Mouse (Mus musculus) forebrain, embryonic 16.5 days (tissue): ENCODE data around the gene Ccdc77. TPM values are rescaled to one million over a fixed set of nuclear protein-coding genes. Genes with fewer than 3 reads are reported as not detected.

Experiments
- ATAC-seq: fragments of 200-750 bp; cut with Nextera tagmentation; 2 replicates; pipeline ENCODE4 v1.8.0; 2017; ENCODE audit warnings: mild to moderate bottlenecking, moderate library complexity
- H3K27ac ChIP-seq: fragments of 300-500 bp; sonication (generic); 2 replicates; pipeline ENCODE4 v1.5.1; 2014; ENCODE audit warnings: low read length, control low read depth
- H3K27me3 ChIP-seq: fragments of 300-500 bp; sonication (generic); replicated peaks from 2 replicates; pipeline ENCODE4 v1.6.1; 2014; ENCODE audit warnings: low read length; ENCODE audit not compliant: control insufficient read depth, insufficient read depth
- H3K36me3 ChIP-seq: fragments of 300-500 bp; sonication (generic); 2 replicates; pipeline ENCODE4 v1.6.1; 2014; ENCODE audit not compliant: control insufficient read depth, insufficient read depth
- H3K4me1 ChIP-seq: fragments of 300-500 bp; sonication (generic); replicated peaks from 2 replicates; pipeline ENCODE4 v1.6.1; 2014; ENCODE audit warnings: low read length; ENCODE audit not compliant: control insufficient read depth, insufficient read depth
- H3K4me2 ChIP-seq: fragments of 300-500 bp; sonication (generic); 2 replicates; pipeline ENCODE4 v1.6.1; 2014; ENCODE audit warnings: mild to moderate bottlenecking, low read length, control low read depth
- H3K4me3 ChIP-seq: fragments of 300-500 bp; sonication (generic); replicated peaks from 2 replicates; pipeline ENCODE4 v1.5.1; 2014; ENCODE audit warnings: mild to moderate bottlenecking, low read length, control low read depth
- H3K9ac ChIP-seq: fragments of 300-500 bp; sonication (generic); replicated peaks from 2 replicates; pipeline ENCODE4 v1.6.1; 2014; ENCODE audit warnings: low read depth, low read length, control low read depth
- H3K9me3 ChIP-seq: fragments of 300-500 bp; sonication (generic); 2 replicates; pipeline ENCODE4 v1.6.1; 2016; ENCODE audit warnings: low read length; ENCODE audit not compliant: control insufficient read depth
- WGBS: fragments of 180-500 bp; shearing (Covaris S2); extraction: QIAGEN DNeasy Blood & Tissue Kit; methylation state at CpG from one replicate; pipeline ENCODE4 v1.1.7; 2014; 5-methylcytosine and 5-hydroxymethylcytosine counted together
- polyA plus RNA-seq: library from polyadenylated mRNA; unstranded; fragments of >200 nt; fragmentation: Nextera tagmentation; extraction: Ambion mirVana; gene quantifications from 2 replicates; pipeline ENCODE4 v1.2.1, GENCODE M21; 2015

Gene Ccdc77
- 13.3 and 13.7 TPM in 2 replicates for polyA plus RNA-seq

DNA sequence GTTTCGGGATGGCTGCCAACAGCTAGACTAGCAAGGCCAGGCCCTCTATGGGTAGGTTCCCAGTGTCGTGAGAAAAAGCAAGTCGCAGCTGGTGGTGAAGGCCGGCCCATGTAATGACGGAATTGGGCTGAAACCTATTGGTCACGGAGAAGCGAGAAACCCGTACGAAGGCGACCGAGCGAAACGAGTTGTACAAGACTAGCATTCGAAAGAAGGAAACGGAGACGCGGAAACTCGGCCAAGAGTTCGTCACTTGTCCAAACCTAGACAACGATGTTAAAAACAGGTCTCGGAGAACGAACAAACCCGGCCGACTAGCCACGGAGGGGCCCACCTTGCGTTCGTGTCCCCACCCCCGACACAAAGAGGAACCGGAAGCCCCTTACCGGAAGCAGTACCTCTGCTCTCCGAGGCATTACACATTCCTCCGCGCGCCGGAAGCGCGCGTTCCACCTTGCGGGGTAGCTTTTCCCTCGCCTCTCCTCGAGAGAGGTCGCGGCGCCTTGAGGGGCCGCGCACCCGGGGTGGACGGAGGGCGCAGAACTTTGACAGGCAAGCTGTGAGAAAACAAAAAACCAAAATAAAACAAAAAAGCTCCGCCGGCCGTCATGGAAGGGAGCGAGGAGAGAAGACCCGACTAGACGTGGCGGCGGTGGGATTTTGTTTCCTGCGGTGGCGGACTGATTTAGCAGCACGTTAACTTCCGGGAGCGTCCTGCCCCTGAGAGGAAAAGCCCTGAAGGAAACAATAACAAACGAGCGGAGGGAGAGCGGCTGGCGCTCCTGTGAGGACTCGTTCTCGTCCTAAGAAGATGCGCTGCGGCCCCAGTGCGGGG, at the start of gene Ccdc77, which contains the start of gene Kdm5a:
Gene Ccdc77 (minus strand): TSS at position 687 of the 835 bp plus-strand sequence.
Gene Kdm5a (plus strand): TSS at position 437 of the 835 bp plus-strand sequence.
- WGBS: under 1% methylated on average over 71 of the region's 71 CpGs
- peak within 1 kb of the TSS; percentile 94 for H3K4me2 ChIP-seq
- ATAC-seq: peak; percentile 98

DNA sequence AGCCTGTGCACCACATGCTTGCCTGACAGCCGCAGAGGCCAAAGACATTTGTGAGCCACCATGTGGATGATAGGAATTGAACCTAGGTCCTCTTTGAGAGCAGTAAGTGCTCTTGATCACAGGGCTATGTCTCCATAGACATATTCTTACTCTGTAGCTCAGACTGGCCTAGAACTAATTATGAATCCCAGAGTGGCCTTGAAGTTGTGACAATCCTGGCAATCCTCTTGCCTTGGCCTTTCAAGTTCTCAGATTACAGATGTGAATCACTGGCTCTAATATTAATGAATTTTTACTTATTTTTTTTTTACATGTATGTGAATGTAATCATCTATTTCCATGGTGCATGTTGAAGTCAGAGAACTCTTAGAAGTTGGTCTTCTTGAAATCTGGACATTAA, 39.8 kb upstream of the Ccdc77 start:
- no peak overlapping the region for H3K4me2 ChIP-seq
- H3K27me3 ChIP-seq: no peaks in the 10 kb centered on the region
- H3K9me3 ChIP-seq: no peaks in the 10 kb centered on the region
- no peaks in the 10 kb centered on the region for H3K4me1 ChIP-seq
- no peak overlapping the region for H3K27ac ChIP-seq
- H3K4me3 ChIP-seq: no peak overlapping the region
- 100% methylated on average over 1 of the region's 1 CpGs for WGBS
- H3K9ac ChIP-seq: no peak overlapping the region
- ATAC-seq: no peak
- H3K36me3 ChIP-seq: peaks cover 31% of the 10 kb centered on the region

More for the DNA sequence above, at the start of gene Ccdc77, which contains the start of gene Kdm5a:
- H3K36me3 ChIP-seq: peaks cover 10% of the 10 kb centered on the region
- H3K9ac ChIP-seq: peak within 1 kb of the TSS; percentile 90
- H3K27ac ChIP-seq: peak within 1 kb of the TSS; percentile 94
- H3K9me3 ChIP-seq: no peaks in the 10 kb centered on the region
- peak within 1 kb of the TSS; percentile 95 for H3K4me3 ChIP-seq
- H3K27me3 ChIP-seq: no peaks in the 10 kb centered on the region
- peaks cover 14% of the 10 kb centered on the region for H3K4me1 ChIP-seq

DNA sequence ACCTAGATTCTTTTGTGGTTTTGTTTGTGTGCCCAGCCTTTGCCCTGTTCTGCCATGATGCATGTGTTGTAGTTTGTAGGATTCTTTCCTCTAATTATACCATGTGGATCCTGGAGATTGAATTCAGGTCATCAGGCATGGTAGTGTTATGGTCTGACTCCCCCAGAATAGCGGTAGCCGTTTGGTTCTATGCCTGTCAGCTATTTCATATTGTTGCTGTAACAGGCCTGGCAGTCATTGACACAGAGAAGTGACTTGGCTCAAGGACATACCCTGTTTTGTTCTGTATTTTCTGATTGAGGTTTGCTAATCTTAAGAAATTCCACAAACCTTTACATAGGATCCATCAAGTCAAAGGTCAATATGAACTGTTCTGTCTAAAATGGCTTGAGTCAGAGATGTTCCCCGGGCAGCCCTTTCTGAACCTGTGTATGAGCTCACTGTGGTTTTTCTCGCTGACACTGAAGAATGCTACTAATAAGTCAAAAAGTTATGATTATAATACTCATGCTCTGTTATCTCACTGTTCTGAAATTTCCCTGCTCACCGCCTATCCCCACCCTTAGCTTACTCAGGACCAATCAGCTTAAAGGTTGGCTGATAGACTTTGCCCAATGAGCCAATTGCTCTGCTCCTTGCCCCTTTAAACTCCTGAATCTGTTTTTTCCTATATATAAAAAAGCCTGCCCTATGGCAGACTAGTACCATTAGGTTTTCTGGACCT, 31.6 kb upstream of the Ccdc77 start:
- H3K27me3 ChIP-seq: no peaks in the 10 kb centered on the region
- H3K36me3 ChIP-seq: peaks cover 29% of the 10 kb centered on the region
- no peak overlapping the region for H3K27ac ChIP-seq
- H3K9me3 ChIP-seq: no peaks in the 10 kb centered on the region
- 98% methylated on average over 5 of the region's 5 CpGs for WGBS
- no peak overlapping the region for H3K4me2 ChIP-seq
- no peak overlapping the region for H3K9ac ChIP-seq
- H3K4me3 ChIP-seq: no peak overlapping the region
- ATAC-seq: no peak
- H3K4me1 ChIP-seq: no peaks in the 10 kb centered on the region

DNA sequence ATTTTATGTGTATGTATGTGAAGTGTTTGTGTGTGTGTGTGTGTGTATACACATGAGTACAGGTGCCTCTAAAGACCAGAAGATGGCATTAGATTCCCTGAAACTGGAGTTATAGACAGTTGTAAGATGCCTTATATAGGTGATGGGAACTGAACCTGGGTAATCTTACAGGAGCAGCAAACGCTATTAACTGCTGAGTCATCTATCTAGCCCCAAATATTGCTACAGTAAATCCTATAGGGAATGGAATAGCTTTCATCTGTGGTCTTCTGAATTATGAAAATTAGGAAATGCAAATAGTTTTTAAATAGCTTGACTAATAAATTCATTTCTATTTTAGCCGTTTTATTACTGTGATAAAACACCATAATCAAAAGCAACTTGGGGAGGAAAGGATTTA, 28.6 kb upstream of the Ccdc77 start:
- ATAC-seq: no peak
- H3K9ac ChIP-seq: no peak overlapping the region
- H3K27ac ChIP-seq: no peak overlapping the region
- H3K9me3 ChIP-seq: no peaks in the 10 kb centered on the region
- H3K27me3 ChIP-seq: no peaks in the 10 kb centered on the region
- H3K36me3 ChIP-seq: peaks cover 30% of the 10 kb centered on the region
- no peak overlapping the region for H3K4me3 ChIP-seq
- 88% methylated on average over 2 of the region's 2 CpGs for WGBS
- no peaks in the 10 kb centered on the region for H3K4me1 ChIP-seq
- no peak overlapping the region for H3K4me2 ChIP-seq

DNA sequence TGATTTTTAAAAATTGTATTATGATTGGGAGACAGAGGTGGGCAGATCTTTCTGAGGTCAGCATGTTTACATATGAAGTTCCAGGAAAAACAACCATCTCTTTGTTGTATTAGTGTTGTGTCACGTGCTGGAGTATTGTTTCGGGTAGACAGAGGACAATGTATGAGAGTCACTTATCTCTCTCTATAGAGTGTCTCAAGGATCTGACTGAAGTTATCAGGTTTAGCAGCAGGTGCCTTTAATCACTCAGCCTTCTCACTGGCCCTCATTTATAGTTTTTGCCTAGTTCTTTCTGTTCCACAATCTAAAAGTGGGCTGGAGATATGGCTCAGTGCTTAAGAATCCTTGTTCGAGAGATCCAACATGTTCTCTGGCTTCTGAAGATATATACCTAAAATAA, 25.9 kb upstream of the Ccdc77 start:
- H3K27ac ChIP-seq: no peak overlapping the region
- no peak overlapping the region for H3K4me3 ChIP-seq
- H3K9ac ChIP-seq: no peak overlapping the region
- 84% methylated on average over 3 of the region's 3 CpGs for WGBS
- H3K4me1 ChIP-seq: no peaks in the 10 kb centered on the region
- no peak overlapping the region for H3K4me2 ChIP-seq
- ATAC-seq: no peak
- H3K36me3 ChIP-seq: peaks cover 21% of the 10 kb centered on the region
- H3K9me3 ChIP-seq: no peaks in the 10 kb centered on the region
- H3K27me3 ChIP-seq: no peaks in the 10 kb centered on the region

DNA sequence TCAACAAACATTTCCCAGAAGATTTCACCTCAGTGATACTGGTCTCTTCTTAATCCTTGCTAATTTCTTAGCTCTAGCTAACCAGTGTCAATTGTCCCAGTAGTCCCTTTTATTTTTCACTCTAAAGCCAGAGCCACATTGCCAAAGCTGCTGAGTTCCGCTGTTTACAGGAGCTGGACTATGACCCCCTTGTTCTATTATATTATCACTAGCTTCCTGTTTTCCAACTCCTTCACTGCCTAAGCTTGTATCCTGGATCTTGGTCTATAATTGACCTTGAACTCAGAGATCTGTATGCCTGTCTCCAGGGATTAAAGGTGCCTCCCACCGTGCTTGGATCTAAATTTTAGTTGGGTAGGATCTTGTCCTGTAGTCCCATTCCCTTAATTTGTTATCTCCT, 12.6 kb upstream of the Ccdc77 start:
- ATAC-seq: no peak
- Histone ChIP-seq H3K9ac (no peak overlapping the region), H3K27ac (no peak overlapping the region), H3K4me2 (no peak overlapping the region), H3K9me3 (no peaks in the 10 kb centered on the region), H3K36me3 (peaks cover 51% of the 10 kb centered on the region), H3K4me3 (no peak overlapping the region), H3K27me3 (no peaks in the 10 kb centered on the region), H3K4me1 (no peaks in the 10 kb centered on the region)
- 91% methylated on average over 2 of the region's 2 CpGs for WGBS

DNA sequence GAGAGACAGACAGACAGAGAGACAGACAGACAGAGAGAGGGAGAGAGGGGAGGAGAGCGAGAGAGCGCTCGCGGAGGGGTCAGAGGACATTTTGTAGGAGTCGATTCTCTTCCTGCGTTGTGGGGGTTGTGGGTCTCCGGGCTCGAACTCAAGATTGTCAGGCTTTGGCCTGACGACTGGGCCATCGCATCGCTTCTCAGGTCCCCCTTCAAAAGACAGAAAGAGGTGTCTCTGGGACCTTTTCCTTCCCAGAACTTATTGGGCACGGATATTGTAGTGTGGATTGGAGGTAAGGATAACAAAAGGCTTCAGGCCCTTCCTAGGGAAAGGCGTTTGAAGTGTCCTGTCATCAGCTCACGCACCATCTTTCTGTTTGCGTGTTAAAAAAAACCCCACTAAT, 877 bp upstream of the Ccdc77 start:
- no peaks in the 10 kb centered on the region for H3K9me3 ChIP-seq
- peak overlapping the region; percentile 90 for H3K9ac ChIP-seq
- H3K4me3 ChIP-seq: peak overlapping the region; percentile 95
- H3K27me3 ChIP-seq: no peaks in the 10 kb centered on the region
- no peak for ATAC-seq
- 7% methylated on average over 15 of the region's 15 CpGs for WGBS
- H3K4me2 ChIP-seq: peak overlapping the region; percentile 94
- H3K4me1 ChIP-seq: peaks cover 14% of the 10 kb centered on the region
- peaks cover 19% of the 10 kb centered on the region for H3K36me3 ChIP-seq
- no peak overlapping the region for H3K27ac ChIP-seq

DNA sequence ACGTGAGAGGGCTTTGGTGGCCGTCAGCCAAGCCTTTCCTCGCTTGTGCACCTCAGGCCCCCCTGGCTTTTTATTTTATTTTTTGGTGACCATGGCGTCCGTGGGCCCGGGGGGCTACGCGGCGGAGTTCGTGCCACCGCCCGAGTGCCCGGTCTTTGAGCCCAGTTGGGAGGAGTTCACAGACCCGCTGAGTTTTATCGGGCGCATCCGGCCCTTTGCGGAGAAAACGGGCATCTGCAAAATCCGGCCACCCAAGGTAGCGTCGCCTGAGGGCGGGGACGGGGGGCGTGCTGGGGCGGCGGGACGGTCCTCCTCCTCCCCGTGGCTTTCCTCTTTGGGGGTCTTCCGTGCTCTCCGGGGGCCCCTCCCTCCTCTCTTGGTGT, 340 bp upstream of the Ccdc77 start:
- ATAC-seq: no peak
- under 1% methylated on average over 31 of the region's 31 CpGs for WGBS
- Histone ChIP-seq H3K4me1 (peaks cover 14% of the 10 kb centered on the region), H3K4me2 (peak overlapping the region; percentile 94), H3K9me3 (no peaks in the 10 kb centered on the region), H3K36me3 (peaks cover 15% of the 10 kb centered on the region), H3K27ac (peak overlapping the region; percentile 94), H3K27me3 (no peaks in the 10 kb centered on the region), H3K4me3 (peak overlapping the region; percentile 95), H3K9ac (peak overlapping the region; percentile 90)
